Mouse (Mus musculus) right cerebral cortex, postnatal 4 days (tissue): Measurements from ENCODE around the gene Coasy.
A peak's percentile ranks its signal among the peaks of the same experiment; 100 is the strongest.

Source experiments
- DNase-seq: peaks from one replicate; pipeline ENCODE4 v3.0.0-alpha.2; 2022

Coasy gene

DNA sequence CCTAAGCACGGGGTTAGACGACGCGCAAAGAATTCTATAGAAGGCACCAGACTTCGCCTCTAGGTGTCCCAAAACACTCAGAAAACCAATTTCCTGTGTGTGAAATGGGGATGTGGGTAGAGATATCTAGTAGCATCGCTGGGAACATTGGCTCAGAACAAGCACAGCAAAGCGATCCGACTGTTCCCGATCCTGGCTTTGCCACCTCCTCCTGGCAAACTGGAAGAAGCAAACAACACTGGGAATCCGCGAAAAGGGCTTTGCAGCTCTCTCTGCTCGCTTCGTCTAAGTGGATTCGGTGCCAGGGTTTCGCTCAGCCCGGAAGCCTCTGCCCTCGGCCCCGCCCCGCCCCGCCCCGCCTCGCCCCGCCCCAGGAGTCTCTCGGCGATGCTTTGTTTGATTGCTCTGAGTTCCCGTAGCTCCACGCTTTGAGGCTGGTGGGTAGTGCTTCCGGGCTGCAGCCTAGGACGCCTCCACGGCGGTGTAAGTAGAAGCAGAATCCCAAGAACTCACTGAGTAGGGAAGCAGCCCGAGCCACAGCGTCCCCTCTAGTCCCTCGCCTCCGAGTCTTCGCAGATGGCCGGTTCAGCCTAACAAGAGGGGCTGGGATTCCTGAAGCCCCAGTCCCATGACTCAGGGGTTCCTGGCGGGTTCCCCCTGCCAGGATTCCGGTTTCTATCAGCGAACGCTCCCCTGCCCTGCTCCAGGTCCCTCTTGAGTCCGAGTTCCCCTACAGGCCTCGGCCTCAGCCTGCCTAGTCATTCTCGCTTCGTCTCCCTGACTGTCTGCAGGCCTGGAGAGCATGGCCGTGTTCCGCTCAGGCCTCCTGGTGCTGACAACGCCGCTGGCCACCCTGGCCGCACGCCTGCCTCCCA lies at the start of gene Coasy:
TSS of gene Coasy (plus strand) at position 358 of the 875 bp plus-strand sequence.
- DNase-seq, result peak; percentile 81

DNA sequence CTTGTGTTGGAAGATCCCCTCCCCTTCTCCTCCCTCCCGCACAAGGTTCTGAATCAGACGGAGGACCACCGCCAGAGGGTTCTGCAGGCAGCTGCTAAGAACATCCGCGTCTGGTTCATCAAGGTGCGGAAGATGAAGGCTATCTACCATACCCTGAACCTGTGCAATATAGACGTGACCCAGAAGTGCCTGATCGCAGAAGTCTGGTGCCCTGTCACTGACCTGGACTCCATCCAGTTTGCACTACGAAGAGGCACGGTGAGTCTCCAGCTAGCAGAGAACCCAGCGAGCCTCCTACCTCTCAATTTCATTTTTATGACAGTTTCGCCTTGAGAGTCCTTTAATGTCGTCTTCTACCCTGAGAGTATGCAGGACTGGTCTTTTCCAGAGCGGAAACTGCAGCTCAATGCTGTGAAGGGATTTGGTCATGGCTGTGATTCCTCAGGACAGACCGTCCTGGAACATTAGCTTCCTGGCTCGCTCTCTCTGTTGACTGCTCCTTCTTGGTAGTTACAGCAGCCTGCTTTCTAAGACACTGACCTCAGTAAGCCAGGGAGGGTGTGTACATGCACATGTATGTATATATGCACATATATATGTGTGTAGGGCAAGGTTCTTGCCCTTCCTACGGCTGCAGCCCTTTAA lies 48.4 kb upstream of the Coasy start:
- no peak for DNase-seq

GRCm38 (mm10) chr11:101034614-101035327 lies 47.6 kb upstream of the Coasy start:
- no peak for DNase-seq

DNA sequence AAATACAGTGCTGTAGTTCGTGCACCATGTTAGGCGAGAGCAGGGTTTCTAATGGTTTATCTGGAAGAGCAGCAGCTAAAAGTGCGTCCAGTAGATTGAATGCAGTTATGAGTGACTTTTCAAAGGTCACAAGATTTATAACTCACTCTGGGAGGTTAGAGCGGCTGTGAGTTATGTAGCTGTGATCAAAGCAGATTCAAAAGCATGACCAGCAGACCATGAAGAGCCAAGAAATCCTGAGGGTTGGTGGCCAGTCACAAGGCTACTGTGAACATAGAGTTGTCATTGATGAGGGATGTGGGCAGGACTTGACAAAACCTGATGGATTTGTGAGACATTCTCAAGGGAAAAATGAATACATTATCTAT lies 47.1 kb upstream of the Coasy start:
- no peak for DNase-seq

DNA sequence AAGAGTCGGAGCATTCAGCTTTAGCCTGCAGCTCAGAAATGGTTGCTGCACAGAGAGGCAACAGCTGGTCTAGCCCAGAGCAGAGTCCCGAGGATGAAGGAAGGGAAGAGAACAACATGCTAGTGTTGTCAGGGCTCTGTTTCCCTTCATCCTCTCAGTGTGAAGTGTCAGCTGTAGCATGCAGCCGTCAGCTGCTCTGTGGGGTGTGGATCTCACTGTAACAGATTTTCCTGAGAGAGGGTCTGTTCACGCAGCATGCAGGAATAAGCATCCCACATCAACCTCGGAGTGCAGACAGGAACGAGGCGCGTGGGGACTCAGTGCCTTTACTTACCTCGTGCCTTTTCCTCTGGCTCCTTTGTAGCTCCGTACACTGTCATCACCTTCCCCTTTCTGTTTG lies 44.6 kb upstream of the Coasy start:
- DNase-seq, result no peak

DNA sequence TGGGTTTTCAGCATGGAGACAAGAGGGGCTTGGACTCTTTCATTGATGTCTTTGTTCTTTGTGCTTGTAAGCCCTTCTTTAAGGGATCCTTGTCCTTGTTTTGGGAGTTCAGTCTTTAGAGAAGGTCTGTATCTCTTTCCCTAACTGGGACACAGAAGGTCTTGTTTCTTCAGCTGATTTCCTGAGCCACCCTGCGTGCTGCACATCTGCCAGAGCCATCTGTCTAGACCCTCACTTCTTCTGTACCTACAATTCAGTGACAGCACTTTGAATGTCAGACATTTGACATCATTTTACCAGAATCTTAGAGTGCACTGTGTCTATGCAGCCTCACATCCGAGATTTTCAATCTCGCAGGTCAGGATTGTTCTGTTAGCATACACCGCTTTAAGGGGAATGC lies 36.5 kb upstream of the Coasy start:
- no peak for DNase-seq

DNA sequence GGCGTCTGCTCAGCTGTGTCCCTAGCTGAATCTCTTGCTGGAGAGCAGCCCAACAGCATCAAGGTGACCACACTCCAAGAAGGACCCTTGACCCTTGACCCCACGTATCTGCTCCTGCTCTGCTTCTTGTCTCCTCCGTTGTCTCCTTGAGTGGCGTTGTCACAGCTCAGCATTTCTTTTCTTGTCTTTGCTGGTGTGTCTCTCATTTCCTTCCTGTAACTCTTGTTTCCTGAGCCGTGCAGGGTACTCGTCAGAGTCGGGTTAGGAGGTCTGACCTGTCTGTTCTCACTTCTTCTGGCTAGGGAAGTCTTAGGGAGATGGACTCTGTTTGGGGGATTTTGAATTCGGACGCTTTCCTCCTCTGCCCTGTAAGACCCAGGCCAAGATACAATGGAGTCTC lies 35.9 kb upstream of the Coasy start:
- DNase-seq, result no peak

GRCm38 (mm10) chr11:101047502-101047901 lies 34.9 kb upstream of the Coasy start:
- DNase-seq, result no peak

GRCm38 (mm10) chr11:101050359-101050758 lies 32.0 kb upstream of the Coasy start:
- no peak for DNase-seq

GRCm38 (mm10) chr11:101051051-101051493 lies 31.3 kb upstream of the Coasy start:
- no peak for DNase-seq

GRCm38 (mm10) chr11:101051617-101052016 lies 30.7 kb upstream of the Coasy start:
- no peak for DNase-seq

GRCm38 (mm10) chr11:101052751-101053473 lies 29.5 kb upstream of the Coasy start:
- no peak for DNase-seq

DNA sequence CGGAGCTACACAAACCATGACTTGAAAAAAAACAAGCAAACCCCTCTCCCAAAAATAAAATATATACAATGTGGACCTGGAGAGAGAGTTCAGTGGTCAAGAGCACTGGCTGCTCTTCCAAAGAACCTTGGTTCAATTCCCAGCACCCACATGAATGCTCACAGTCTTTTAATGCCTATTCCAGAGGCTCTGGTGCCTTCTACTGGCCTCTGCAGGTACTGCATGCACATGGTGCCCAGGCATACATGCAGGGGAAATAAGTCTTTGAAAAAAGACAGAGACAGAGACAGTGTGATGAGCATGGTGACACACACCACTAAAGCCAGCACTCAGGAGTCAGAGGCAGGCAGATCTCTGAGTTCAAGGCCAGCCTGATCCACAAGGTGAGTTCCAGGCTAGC lies 28.4 kb upstream of the Coasy start:
- no peak for DNase-seq

- DNase-seq, result no peak
Observed at GRCm38 (mm10) chr11:101055418-101055817, 26.9 kb upstream of the Coasy start.

- no peak for DNase-seq
Observed at GRCm38 (mm10) chr11:101056885-101057284, 25.5 kb upstream of the Coasy start.

- DNase-seq, result peak; percentile 88
Observed at GRCm38 (mm10) chr11:101057860-101058259, 24.5 kb upstream of the Coasy start.

- DNase-seq, result no peak
Observed at GRCm38 (mm10) chr11:101058726-101059125, 23.6 kb upstream of the Coasy start.

DNA sequence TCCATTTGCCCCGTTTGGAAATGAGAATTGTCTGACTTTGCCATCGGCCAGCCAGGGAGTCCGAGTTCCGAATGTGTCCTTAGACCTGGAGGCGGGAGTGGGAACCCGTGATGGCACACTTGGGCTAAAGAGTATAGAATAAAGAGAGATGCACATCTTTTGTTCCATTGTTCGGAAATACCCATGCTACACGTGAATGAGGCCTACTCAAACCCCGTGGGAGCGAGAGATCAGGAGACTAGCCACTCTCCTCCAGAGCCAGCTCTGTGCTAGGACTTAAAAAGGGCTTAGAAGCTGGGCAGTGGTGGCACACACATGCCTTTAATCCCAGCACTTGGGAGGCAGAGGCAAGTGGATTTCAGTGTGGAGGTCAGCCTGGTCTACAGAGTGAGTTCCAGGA lies 22.9 kb upstream of the Coasy start:
- DNase-seq, result no peak

DNA sequence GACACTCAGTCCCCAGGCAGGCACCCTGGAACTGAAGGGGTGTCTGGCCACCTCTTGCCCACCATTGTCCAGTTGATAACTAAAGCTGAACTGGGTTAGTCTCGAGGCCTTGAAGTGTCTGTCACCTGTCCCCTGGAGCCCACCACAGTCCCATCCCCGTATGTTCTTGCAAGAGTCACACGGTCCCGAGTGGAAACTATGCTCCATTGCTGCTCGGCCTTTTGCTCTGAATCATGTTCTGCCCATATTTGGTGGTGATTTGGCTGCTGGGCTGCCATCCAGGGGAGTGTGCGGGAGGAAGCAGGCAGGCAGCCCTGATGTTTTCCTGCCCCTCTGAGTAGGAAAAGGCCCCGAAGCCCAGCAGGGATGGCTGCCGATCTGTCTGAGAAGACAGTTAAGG lies 22.2 kb upstream of the Coasy start:
- no peak for DNase-seq

- DNase-seq, result no peak
Observed at GRCm38 (mm10) chr11:101061049-101061448, 21.3 kb upstream of the Coasy start.

GRCm38 (mm10) chr11:101062165-101062884 lies 20.0 kb upstream of the Coasy start:
- no peak for DNase-seq

DNA sequence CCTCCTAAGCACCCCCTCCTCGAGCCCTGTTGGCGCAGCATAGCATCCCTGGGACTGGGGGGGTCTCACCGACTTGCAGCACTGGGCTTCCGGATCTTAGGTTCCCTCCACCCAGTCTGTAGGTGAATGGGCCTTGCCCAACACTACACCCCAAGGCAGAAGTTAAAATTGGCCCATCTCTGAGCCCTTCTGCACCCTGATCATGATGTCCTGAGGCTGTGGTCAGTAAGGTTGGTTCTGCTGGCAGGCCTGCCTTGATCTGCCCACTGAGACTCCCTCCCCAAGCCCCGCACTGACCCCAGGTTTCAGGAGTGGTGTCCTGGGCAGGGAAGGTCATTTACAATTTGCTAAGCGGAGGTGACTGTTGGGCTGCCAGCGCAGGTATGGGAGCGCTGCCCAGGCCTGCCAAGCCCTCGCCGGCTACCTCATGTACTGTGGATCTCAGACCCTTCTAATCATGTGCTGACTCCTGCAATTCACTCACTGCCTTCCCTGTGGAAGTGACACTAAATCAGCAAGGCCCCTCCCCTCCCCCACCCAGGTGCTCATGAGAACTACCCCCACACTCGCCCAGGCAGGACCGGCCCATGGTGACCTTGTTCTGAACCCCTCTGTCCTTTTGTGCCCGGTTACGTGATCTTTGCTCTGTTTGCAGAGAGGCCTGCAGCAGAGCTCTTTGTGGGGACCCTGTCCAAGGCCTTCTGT lies 19.2 kb upstream of the Coasy start:
- DNase-seq, result no peak
